Mouse (Mus musculus) liver, embryonic 16.5 days (tissue): ENCODE measurements at regions not wholly inside any gene's neighbourhood (a gene's known extent, or its start where the extent isn't known, plus 50 kb on each side); places are given as distances from the start of the nearest gene placed in this dataset.

Source experiments
- ATAC-seq: fragments of 200-750 bp; cut with Nextera tagmentation; 2 replicates; pipeline ENCODE4 v1.8.0; 2017; ENCODE audit warnings: low read depth, mild to moderate bottlenecking, moderate number of reproducible peaks, moderate library complexity
- H3K27ac ChIP-seq: fragments of 300-500 bp; sonication (generic); 2 replicates; pipeline ENCODE4 v1.5.1; 2014; ENCODE audit warnings: mild to moderate bottlenecking, low read length
- H3K27me3 ChIP-seq: fragments of 300-500 bp; sonication (generic); 2 replicates; pipeline ENCODE4 v1.6.1; 2014; ENCODE audit warnings: low read depth, low read length, mixed read lengths; ENCODE audit not compliant: control insufficient read depth, insufficient read depth
- H3K36me3 ChIP-seq: fragments of 300-500 bp; sonication (generic); 2 replicates; pipeline ENCODE4 v1.6.1; 2014; ENCODE audit warnings: mild to moderate bottlenecking; ENCODE audit not compliant: control insufficient read depth, insufficient read depth
- H3K4me1 ChIP-seq: fragments of 300-500 bp; sonication (generic); 2 replicates; pipeline ENCODE4 v1.6.1; 2014; ENCODE audit warnings: low read depth, low read length, mixed read lengths; ENCODE audit not compliant: control insufficient read depth
- H3K4me2 ChIP-seq: fragments of 300-500 bp; sonication (generic); 2 replicates; pipeline ENCODE4 v1.6.1; 2014; ENCODE audit warnings: low read depth, low read length, mixed read lengths
- H3K4me3 ChIP-seq: fragments of 300-500 bp; sonication (generic); 2 replicates; pipeline ENCODE4 v1.5.1; 2014; ENCODE audit warnings: low read depth, mild to moderate bottlenecking, low read length
- H3K9ac ChIP-seq: fragments of 300-500 bp; sonication (generic); 2 replicates; pipeline ENCODE4 v1.6.1; 2014; ENCODE audit warnings: low read depth, low read length
- H3K9me3 ChIP-seq: fragments of 300-500 bp; sonication (generic); replicated peaks from 2 replicates; pipeline ENCODE4 v1.6.1; 2016; ENCODE audit warnings: low read length; ENCODE audit not compliant: control insufficient read depth
- WGBS: fragments of 180-500 bp; shearing (Covaris S2); extraction: QIAGEN DNeasy Blood & Tissue Kit; methylation state at CpG from one replicate; pipeline ENCODE4 v1.1.7; 2014; ENCODE audit not compliant: insufficient replicate concordance; 5-methylcytosine and 5-hydroxymethylcytosine counted together

DNA sequence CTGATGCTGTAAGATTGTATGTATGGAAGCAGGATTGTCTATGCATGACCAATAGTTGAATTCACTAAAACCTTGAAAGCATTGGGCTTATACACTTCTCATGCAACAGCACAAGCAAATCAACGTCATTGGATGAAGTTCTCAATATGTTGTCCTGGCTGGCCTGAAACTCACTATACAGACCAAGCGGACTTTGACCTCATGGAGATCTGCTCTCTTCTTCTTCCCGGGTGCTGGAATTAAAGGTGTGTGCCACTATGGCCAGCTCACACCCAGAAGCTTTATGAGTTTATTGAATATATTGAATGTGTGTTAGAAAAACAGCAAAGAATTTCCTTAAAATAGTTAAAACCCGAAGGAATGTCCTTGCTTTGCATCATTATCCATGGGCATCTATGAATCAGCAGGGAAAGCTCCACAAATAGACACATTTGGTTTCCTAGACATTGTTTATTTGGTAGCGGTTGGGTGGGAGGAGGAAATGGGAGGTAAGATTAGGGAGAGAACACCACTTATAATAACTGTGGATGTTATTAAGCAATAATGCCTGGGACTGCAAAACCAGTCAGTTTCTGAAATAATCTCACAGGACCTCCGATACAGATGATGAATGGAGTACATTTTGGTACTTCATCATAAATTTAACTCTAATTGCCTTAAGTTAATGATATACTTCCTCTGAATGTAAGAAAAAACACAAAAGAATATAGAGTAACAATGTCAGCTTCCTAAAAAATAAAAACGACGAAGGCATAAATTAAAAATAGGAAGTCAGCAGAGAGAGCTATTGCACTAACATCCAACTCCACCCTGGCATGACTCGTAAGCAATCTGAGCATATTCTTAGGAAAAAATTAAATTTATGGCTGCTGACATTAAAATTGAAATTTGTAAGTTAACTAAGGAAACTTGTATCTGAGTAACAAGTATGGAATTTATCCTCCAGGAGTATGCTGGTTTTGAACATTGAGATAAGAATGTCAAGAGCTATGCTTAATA, 84.5 kb upstream of the Bmp2 start:
- H3K36me3 ChIP-seq = no peaks in the 10 kb centered on the region
- no peak overlapping the region for H3K27ac ChIP-seq
- H3K4me3 ChIP-seq = no peak overlapping the region
- ATAC-seq = no peak
- WGBS = 41% methylated on average over 9 of the region's 9 CpGs
- no peak overlapping the region for H3K9ac ChIP-seq
- H3K9me3 ChIP-seq = no peaks in the 10 kb centered on the region
- no peak overlapping the region for H3K4me2 ChIP-seq
- no peaks in the 10 kb centered on the region for H3K27me3 ChIP-seq
- H3K4me1 ChIP-seq = no peaks in the 10 kb centered on the region

DNA sequence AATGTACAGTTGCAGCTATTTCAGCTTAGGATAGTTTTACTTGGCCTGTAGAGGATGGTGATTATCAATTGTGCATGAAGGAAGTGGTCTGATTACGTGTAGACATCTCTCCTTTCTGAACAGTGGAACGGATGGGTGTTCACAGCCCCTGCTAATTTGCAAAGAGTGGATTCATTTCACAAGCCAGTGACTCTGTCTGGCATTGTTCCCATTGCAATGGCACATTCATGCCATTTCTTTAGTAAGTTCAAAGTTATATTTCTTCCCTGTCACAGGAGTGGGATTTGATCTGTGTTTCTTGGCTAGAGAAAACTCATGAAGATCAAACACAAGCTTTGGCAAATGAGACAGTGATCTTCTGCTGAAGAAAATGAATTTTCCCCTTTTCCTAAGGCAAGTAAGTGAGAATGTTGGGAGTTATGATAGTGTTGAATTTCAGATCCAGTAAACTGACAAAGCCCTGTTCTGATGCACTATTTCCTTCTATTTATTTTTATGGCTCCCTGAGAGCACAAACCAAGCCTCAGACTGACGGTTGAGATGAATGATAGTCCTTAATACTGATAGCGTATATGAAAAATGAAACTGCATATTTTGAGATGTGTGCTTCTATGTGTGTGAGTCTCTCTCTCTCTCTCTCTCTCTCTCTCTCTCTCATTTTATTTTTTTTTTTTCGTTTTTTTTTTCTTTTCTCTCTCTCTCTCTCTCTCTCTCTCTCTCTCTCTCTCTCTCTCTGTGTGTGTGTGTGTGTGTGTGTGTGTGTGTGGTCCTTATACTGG, 78.8 kb upstream of the Bmp2 start:
- Histone ChIP-seq H3K9me3 (no peaks in the 10 kb centered on the region), H3K36me3 (no peaks in the 10 kb centered on the region), H3K4me1 (no peaks in the 10 kb centered on the region), H3K4me2 (no peak overlapping the region), H3K27me3 (no peaks in the 10 kb centered on the region), H3K9ac (no peak overlapping the region), H3K4me3 (no peak overlapping the region), H3K27ac (no peak overlapping the region)
- ATAC-seq = no peak
- 31% methylated on average over 5 of the region's 5 CpGs for WGBS

DNA sequence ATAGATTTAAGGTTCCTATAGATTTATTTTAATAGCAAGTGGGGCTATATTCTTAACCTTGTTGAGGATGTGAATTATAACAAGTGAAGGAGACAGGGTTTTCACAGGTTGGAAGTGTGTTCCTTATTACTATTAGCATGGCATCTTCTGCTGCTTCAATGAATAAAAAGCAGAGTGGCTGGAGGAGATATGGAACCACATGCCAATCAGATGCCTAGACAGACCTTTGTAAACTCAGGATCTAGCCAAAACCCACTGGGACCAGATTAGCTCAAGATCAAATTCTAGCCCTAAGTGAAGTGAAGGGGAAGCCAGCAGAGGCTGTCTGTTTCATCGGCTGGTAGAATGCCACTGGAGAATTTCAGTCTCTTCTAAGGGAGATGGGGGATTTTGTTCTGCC, 77.8 kb upstream of the Bmp2 start:
- Histone ChIP-seq H3K36me3 (no peaks in the 10 kb centered on the region), H3K9ac (no peak overlapping the region), H3K27me3 (no peaks in the 10 kb centered on the region), H3K4me2 (no peak overlapping the region), H3K9me3 (no peaks in the 10 kb centered on the region), H3K27ac (no peak overlapping the region), H3K4me3 (no peak overlapping the region), H3K4me1 (no peaks in the 10 kb centered on the region)
- ATAC-seq = no peak
- WGBS = 45% methylated on average over 1 of the region's 1 CpGs

DNA sequence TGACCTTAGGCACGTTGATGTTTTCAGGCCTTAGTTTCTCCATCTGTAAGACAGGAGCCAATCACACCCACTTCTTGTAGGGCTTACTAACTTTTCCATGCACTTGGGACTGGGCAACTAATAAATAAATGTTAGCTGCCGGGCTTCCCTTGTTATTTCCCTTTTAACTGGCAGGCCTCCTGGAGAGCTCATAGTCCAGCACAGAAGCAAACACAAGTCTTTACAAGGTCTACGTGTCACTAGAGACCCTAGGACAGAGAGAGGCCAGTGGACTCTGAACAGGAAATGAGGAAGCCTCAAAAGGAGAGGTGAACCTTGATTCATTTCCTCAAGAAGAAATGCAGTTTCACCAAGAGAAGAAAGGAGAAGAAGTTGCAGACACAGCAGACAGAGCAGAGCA, 71.1 kb upstream of the Bmp2 start:
- Histone ChIP-seq H3K27ac (no peak overlapping the region), H3K36me3 (no peaks in the 10 kb centered on the region), H3K9ac (no peak overlapping the region), H3K4me1 (peaks cover 2% of the 10 kb centered on the region; the same call in 1 of the 2 replicates), H3K27me3 (no peaks in the 10 kb centered on the region), H3K9me3 (no peaks in the 10 kb centered on the region), H3K4me2 (no peak overlapping the region), H3K4me3 (no peak overlapping the region)
- 30% methylated on average over 3 of the region's 3 CpGs for WGBS
- peak; percentile 73 for ATAC-seq

DNA sequence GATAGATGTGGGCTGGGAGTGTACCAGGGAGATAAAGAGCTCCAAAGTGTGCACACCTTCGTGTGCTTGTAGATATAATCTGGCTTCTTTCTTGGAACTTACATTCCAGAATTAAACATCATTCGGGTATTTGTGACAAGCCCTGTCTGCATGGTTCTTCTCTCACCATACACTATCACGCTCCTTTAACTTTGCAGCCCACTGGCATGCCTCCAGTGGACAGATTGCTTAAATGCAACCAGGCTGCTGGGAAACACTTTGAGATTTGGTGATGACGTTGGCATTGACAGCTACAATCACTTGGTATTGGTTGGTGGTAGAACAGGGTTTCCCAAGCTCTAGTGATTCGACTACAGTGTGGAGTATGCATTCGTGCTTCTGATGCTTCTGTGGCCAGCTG, 70.7 kb upstream of the Bmp2 start:
- no peak overlapping the region for H3K27ac ChIP-seq
- peaks cover 2% of the 10 kb centered on the region; the same call in 1 of the 2 replicates for H3K4me1 ChIP-seq
- no peak overlapping the region for H3K9ac ChIP-seq
- H3K4me3 ChIP-seq = no peak overlapping the region
- 50% methylated on average over 6 of the region's 6 CpGs for WGBS
- H3K4me2 ChIP-seq = no peak overlapping the region
- H3K27me3 ChIP-seq = no peaks in the 10 kb centered on the region
- H3K9me3 ChIP-seq = no peaks in the 10 kb centered on the region
- ATAC-seq = 0 out of 2 replicates have a peak, but pooled peaks have one; percentile 3
- H3K36me3 ChIP-seq = no peaks in the 10 kb centered on the region

DNA sequence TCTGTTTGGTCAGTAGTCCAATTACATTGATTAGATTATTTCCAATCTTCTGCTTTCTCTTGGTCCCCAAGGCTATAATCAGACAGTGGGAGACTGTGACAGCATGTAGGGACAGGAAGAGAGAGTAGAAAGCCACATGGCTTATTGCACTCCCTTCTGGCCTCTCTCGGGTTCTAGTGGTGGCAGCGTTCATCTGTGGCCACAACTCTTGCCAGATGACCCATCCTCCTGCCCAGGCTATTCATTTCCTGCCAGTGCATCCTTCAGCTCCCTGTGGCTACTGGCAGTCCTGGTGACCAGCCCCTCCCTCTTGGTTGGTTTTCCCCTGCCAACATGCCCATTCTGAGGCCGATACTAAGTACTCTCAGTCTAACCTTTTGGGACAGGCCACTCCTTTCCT, 70.2 kb upstream of the Bmp2 start:
- H3K9ac ChIP-seq = no peak overlapping the region
- H3K4me1 ChIP-seq = peaks cover 2% of the 10 kb centered on the region; the same call in 1 of the 2 replicates
- no peak overlapping the region for H3K27ac ChIP-seq
- WGBS = 46% methylated on average over 3 of the region's 3 CpGs
- no peak for ATAC-seq
- H3K4me3 ChIP-seq = no peak overlapping the region
- no peaks in the 10 kb centered on the region for H3K27me3 ChIP-seq
- H3K4me2 ChIP-seq = no peak overlapping the region
- H3K9me3 ChIP-seq = no peaks in the 10 kb centered on the region
- no peaks in the 10 kb centered on the region for H3K36me3 ChIP-seq

DNA sequence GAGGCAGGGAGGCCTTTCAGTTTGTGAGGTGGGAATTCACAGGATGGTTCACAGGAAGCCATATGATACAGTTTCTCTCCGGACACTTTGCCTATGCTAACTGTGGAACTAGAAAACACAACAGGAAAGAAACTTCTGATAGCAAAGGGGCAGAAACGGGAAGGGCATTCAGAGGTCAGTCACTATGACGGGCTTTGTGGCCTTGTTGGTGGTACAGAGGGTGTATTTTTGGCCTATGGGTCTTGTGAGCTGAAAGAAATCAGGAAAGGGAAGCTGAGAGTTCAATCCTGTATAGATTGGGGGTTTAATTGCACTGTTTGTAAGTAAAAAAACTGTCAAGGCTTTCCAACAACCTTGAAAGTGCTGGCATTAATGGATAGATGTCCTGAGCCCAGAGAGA, 56.5 kb upstream of the Bmp2 start:
- no peaks in the 10 kb centered on the region for H3K9me3 ChIP-seq
- H3K4me1 ChIP-seq = peaks cover 4% of the 10 kb centered on the region
- peak; percentile 42 for ATAC-seq
- no peaks in the 10 kb centered on the region for H3K36me3 ChIP-seq
- 20% methylated on average over 3 of the region's 3 CpGs for WGBS
- H3K27ac ChIP-seq = no peak overlapping the region
- H3K9ac ChIP-seq = no peak overlapping the region
- no peak overlapping the region for H3K4me3 ChIP-seq
- no peak overlapping the region for H3K4me2 ChIP-seq
- H3K27me3 ChIP-seq = no peaks in the 10 kb centered on the region

DNA sequence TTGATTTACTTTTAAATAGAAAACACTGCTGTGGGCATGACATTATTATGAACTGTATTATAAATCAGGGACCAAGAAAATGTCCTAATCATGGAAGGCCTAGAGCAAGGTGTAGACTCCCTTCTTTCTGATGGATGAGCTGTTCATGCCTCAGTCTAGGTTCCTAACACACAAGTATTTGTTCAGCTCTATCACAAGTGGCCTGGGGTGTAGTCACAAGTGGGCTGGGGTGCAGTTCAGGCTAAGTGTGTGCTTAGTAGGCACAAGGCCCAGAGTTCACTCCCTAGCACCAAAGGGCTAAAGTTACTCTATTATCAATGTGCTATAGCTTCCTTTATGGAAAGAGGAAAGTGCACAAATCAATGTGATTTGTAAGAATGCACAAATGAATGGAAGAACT, 55.6 kb upstream of the Bmp2 start:
- Histone ChIP-seq H3K36me3 (no peaks in the 10 kb centered on the region), H3K9me3 (no peaks in the 10 kb centered on the region), H3K27ac (no peak overlapping the region), H3K4me2 (no peak overlapping the region), H3K27me3 (no peaks in the 10 kb centered on the region), H3K4me3 (no peak overlapping the region), H3K4me1 (peaks cover 4% of the 10 kb centered on the region), H3K9ac (no peak overlapping the region)
- ATAC-seq = no peak

DNA sequence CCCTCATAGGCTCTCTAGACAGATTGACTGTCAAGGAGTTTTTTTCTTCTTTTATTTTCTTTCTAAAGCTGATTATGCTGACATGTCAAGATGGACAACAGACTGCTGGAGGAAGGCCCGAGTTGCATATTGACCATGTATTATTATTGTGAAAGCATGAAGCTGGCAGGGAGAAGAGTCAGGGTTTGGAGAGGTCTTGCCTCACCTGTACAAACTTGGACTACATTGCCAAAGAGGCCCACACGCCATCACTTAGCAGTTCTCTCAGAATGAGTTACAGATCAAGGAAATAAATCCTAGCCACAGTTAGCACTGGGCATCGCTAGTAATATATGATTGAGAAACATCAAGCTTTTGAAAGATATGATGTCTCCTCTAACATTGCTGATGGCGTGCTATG, 54.9 kb upstream of the Bmp2 start:
- no peak overlapping the region for H3K4me2 ChIP-seq
- no peaks in the 10 kb centered on the region for H3K27me3 ChIP-seq
- no peak overlapping the region for H3K27ac ChIP-seq
- H3K4me1 ChIP-seq = peaks cover 4% of the 10 kb centered on the region
- ATAC-seq = no peak
- H3K4me3 ChIP-seq = no peak overlapping the region
- H3K9ac ChIP-seq = no peak overlapping the region
- H3K9me3 ChIP-seq = no peaks in the 10 kb centered on the region
- WGBS = 54% methylated on average over 4 of the region's 4 CpGs
- no peaks in the 10 kb centered on the region for H3K36me3 ChIP-seq
